Mouse (Mus musculus) kidney, embryonic 15.5 days (tissue): ENCODE measurements at regions not wholly inside any gene's neighbourhood (a gene's known extent, or its start where the extent isn't known, plus 50 kb on each side); places are given as distances from the start of the nearest gene placed in this dataset.

ENCODE experiments used
- ATAC-seq: fragments of 200-750 bp; cut with Nextera tagmentation; replicated peaks from 2 replicates; pipeline ENCODE4 v1.8.0; 2017; ENCODE audit warnings: moderate TSS enrichment; ENCODE audit not compliant: low FRiP score
- H3K27ac ChIP-seq: fragments of 300-500 bp; sonication (generic); 2 replicates; pipeline ENCODE4 v1.5.1; 2015; ENCODE audit warnings: mild to moderate bottlenecking, inconsistent platforms
- H3K27me3 ChIP-seq: fragments of 300-500 bp; sonication (generic); 2 replicates; pipeline ENCODE4 v1.6.1; 2015; ENCODE audit warnings: inconsistent platforms
- H3K36me3 ChIP-seq: fragments of 300-500 bp; sonication (generic); 2 replicates; pipeline ENCODE4 v1.6.1; 2015; ENCODE audit warnings: inconsistent platforms
- H3K4me1 ChIP-seq: fragments of 300-500 bp; sonication (generic); 2 replicates; pipeline ENCODE4 v1.6.1; 2015; ENCODE audit warnings: inconsistent platforms
- H3K4me2 ChIP-seq: fragments of 300-500 bp; sonication (generic); 2 replicates; pipeline ENCODE4 v1.6.1; 2015; ENCODE audit warnings: moderate library complexity, mild to moderate bottlenecking, inconsistent platforms
- H3K4me3 ChIP-seq: fragments of 300-500 bp; sonication (generic); replicated peaks from 2 replicates; pipeline ENCODE4 v1.5.1; 2015; ENCODE audit warnings: mild to moderate bottlenecking, inconsistent platforms
- H3K9ac ChIP-seq: fragments of 300-500 bp; sonication (generic); 2 replicates; pipeline ENCODE4 v1.6.1; 2015; ENCODE audit warnings: mild to moderate bottlenecking, inconsistent platforms
- H3K9me3 ChIP-seq: fragments of 300-500 bp; sonication (generic); replicated peaks from 2 replicates; pipeline ENCODE4 v1.6.1; 2016; ENCODE audit warnings: inconsistent platforms
- WGBS: fragments of 180-500 bp; shearing (Covaris S2); methylation state at CpG from one replicate; pipeline ENCODE4 v1.1.7; 2015; ENCODE audit warnings: mixed read lengths; 5-methylcytosine and 5-hydroxymethylcytosine counted together

GRCm38 (mm10) chr12:14235351-14235750 lies 83.5 kb upstream of the Fam84a start:
- Histone ChIP-seq H3K27me3 (no peaks in the 10 kb centered on the region), H3K27ac (no peak overlapping the region), H3K4me2 (no peak overlapping the region), H3K36me3 (no peaks in the 10 kb centered on the region), H3K9me3 (no peaks in the 10 kb centered on the region), H3K4me1 (no peaks in the 10 kb centered on the region), H3K9ac (no peak overlapping the region), H3K4me3 (no peak overlapping the region)
- ATAC-seq, result no peak
- 88% methylated on average over 3 of the region's 3 CpGs for WGBS

- no peaks in the 10 kb centered on the region for H3K4me1 ChIP-seq
- H3K4me3 ChIP-seq, result no peak overlapping the region
- ATAC-seq, result no peak
- no peaks in the 10 kb centered on the region for H3K36me3 ChIP-seq
- H3K4me2 ChIP-seq, result no peak overlapping the region
- WGBS, result 70% methylated on average over 3 of the region's 3 CpGs
- no peak overlapping the region for H3K27ac ChIP-seq
- no peaks in the 10 kb centered on the region for H3K27me3 ChIP-seq
- H3K9ac ChIP-seq, result no peak overlapping the region
- H3K9me3 ChIP-seq, result no peaks in the 10 kb centered on the region
Measured at GRCm38 (mm10) chr12:14212618-14213017, 60.8 kb upstream of the Fam84a start.

GRCm38 (mm10) chr12:14209881-14210280 lies 58.0 kb upstream of the Fam84a start:
- Histone ChIP-seq H3K36me3 (no peaks in the 10 kb centered on the region), H3K4me2 (no peak overlapping the region), H3K27me3 (no peaks in the 10 kb centered on the region), H3K4me3 (no peak overlapping the region), H3K27ac (no peak overlapping the region), H3K4me1 (no peaks in the 10 kb centered on the region), H3K9ac (no peak overlapping the region), H3K9me3 (no peaks in the 10 kb centered on the region)
- ATAC-seq, result no peak

GRCm38 (mm10) chr12:14207288-14207687 lies 55.4 kb upstream of the Fam84a start:
- WGBS, result 63% methylated on average over 1 of the region's 1 CpGs
- Histone ChIP-seq H3K4me1 (no peaks in the 10 kb centered on the region), H3K4me3 (no peak overlapping the region), H3K4me2 (no peak overlapping the region), H3K27ac (no peak overlapping the region), H3K27me3 (no peaks in the 10 kb centered on the region), H3K36me3 (no peaks in the 10 kb centered on the region), H3K9me3 (no peaks in the 10 kb centered on the region), H3K9ac (no peak overlapping the region)
- ATAC-seq, result no peak

GRCm38 (mm10) chr12:14204491-14204890 lies 52.6 kb upstream of the Fam84a start:
- WGBS, result 67% methylated on average over 1 of the region's 1 CpGs
- no peaks in the 10 kb centered on the region for H3K36me3 ChIP-seq
- no peak overlapping the region for H3K9ac ChIP-seq
- no peak for ATAC-seq
- no peaks in the 10 kb centered on the region for H3K27me3 ChIP-seq
- H3K4me1 ChIP-seq, result no peaks in the 10 kb centered on the region
- no peak overlapping the region for H3K4me3 ChIP-seq
- H3K4me2 ChIP-seq, result no peak overlapping the region
- no peak overlapping the region for H3K27ac ChIP-seq
- H3K9me3 ChIP-seq, result no peaks in the 10 kb centered on the region
